Mouse (Mus musculus) ES-Bruce4 (cell line): Measurements from ENCODE around the gene Rnf225. TPM values are rescaled to one million over a fixed set of nuclear protein-coding genes. Genes with fewer than 3 reads are reported as not detected.
"Not testable (repeated sequence)": the region's sequence is repeated elsewhere in the genome, so short reads cannot be mapped to it uniquely, and the experiment has no call there.

Experiments used
- H3K27ac ChIP-seq: 2 replicates; pipeline ENCODE4 v1.5.1; 2012; ENCODE audit warnings: low read length, inconsistent platforms; ENCODE audit not compliant: insufficient read depth
- H3K27me3 ChIP-seq: 2 replicates; pipeline ENCODE4 v1.6.1; 2012; ENCODE audit warnings: mild to moderate bottlenecking, low read length, inconsistent platforms; ENCODE audit not compliant: control insufficient read depth, poor library complexity, insufficient read depth, severe bottlenecking
- H3K36me3 ChIP-seq: 2 replicates; pipeline ENCODE4 v1.6.1; 2012; ENCODE audit warnings: inconsistent platforms, mild to moderate bottlenecking, low read length, moderate library complexity; ENCODE audit not compliant: control insufficient read depth, poor library complexity, insufficient read depth, severe bottlenecking
- H3K4me1 ChIP-seq: one replicate; pipeline ENCODE4 v1.8.1; 2011; ENCODE audit warnings: low read length; ENCODE audit not compliant: control insufficient read depth, insufficient read depth
- H3K4me3 ChIP-seq: 2 replicates; pipeline ENCODE4 v1.5.1; 2011; ENCODE audit warnings: low read depth, mild to moderate bottlenecking, low read length
- H3K9ac ChIP-seq: 2 replicates; pipeline ENCODE4 v1.6.1; 2012; ENCODE audit warnings: low read depth, mild to moderate bottlenecking, inconsistent platforms; ENCODE audit not compliant: poor library complexity, severe bottlenecking
- H3K9me3 ChIP-seq: replicated peaks from 2 replicates; pipeline ENCODE4 v1.6.1; 2012; ENCODE audit warnings: mild to moderate bottlenecking, low read length, inconsistent platforms; ENCODE audit not compliant: control insufficient read depth, poor library complexity, insufficient read depth, severe bottlenecking
- CTCF ChIP-seq: IDR thresholded peaks from one replicate; pipeline ENCODE4 v1.8.1; 2011; ENCODE audit warnings: low read depth, low read length
- EP300 ChIP-seq: IDR thresholded peaks from 2 replicates; pipeline ENCODE4 v1.6.1; 2011; ENCODE audit warnings: low read depth, low read length; ENCODE audit not compliant: insufficient read depth
- POLR2A ChIP-seq: IDR thresholded peaks from one replicate; pipeline ENCODE4 v1.8.1; 2011; ENCODE audit warnings: low read length; ENCODE audit not compliant: insufficient read depth
- polyA plus RNA-seq: library from polyadenylated mRNA; stranded (reverse); fragments of >200 nt; gene quantifications from 2 replicates; pipeline ENCODE4 v1.2.4, GENCODE M21; 2011; ENCODE audit warnings: low read depth; ENCODE audit not compliant: missing spikeins, insufficient read depth, insufficient read length

Rnf225 gene
- 0.37 and 0.84 TPM in 2 replicates for polyA plus RNA-seq

- Histone ChIP-seq H3K27ac (peak within 1 kb of the TSS; percentile 58), H3K27me3 (no peaks in the 10 kb centered on the region), H3K36me3 (peaks cover 45% of the 10 kb centered on the region), H3K4me3 (peak within 1 kb of the TSS; percentile 66), H3K4me1 (peaks cover 2% of the 10 kb centered on the region), H3K9ac (peak within 1 kb of the TSS; percentile 58), H3K9me3 (no peaks in the 10 kb centered on the region)
- TF ChIP-seq CTCF, result no peak
- 0 out of 2 replicates have a peak, but pooled peaks have one; percentile 28 for TF ChIP-seq EP300
Observed at GRCm38 (mm10) chr7:12927191-12927680, at the start of gene Rnf225. Gene Rnf225 (plus strand): TSS chr7:12927416.

- H3K27ac ChIP-seq, result no peak overlapping the region
- no peaks in the 10 kb centered on the region for H3K9me3 ChIP-seq
- no peak overlapping the region for H3K9ac ChIP-seq
- H3K4me3 ChIP-seq, result no peak overlapping the region
- H3K4me1 ChIP-seq, result no peaks in the 10 kb centered on the region
- no peaks in the 10 kb centered on the region for H3K36me3 ChIP-seq
- no peak for TF ChIP-seq EP300
- no peak for TF ChIP-seq POLR2A
- no peak for TF ChIP-seq CTCF
- H3K27me3 ChIP-seq, result no peaks in the 10 kb centered on the region
Observed at GRCm38 (mm10) chr7:12880036-12880435, 47.2 kb upstream of the Rnf225 start.

GRCm38 (mm10) chr7:12880497-12880896 is 46.7 kb upstream of the Rnf225 start:
- peak overlapping the region; percentile 57 for H3K4me3 ChIP-seq
- not testable (repeated sequence) for H3K36me3 ChIP-seq, H3K9me3 ChIP-seq, H3K4me1 ChIP-seq, H3K27ac ChIP-seq, H3K9ac ChIP-seq, H3K27me3 ChIP-seq

DNA sequence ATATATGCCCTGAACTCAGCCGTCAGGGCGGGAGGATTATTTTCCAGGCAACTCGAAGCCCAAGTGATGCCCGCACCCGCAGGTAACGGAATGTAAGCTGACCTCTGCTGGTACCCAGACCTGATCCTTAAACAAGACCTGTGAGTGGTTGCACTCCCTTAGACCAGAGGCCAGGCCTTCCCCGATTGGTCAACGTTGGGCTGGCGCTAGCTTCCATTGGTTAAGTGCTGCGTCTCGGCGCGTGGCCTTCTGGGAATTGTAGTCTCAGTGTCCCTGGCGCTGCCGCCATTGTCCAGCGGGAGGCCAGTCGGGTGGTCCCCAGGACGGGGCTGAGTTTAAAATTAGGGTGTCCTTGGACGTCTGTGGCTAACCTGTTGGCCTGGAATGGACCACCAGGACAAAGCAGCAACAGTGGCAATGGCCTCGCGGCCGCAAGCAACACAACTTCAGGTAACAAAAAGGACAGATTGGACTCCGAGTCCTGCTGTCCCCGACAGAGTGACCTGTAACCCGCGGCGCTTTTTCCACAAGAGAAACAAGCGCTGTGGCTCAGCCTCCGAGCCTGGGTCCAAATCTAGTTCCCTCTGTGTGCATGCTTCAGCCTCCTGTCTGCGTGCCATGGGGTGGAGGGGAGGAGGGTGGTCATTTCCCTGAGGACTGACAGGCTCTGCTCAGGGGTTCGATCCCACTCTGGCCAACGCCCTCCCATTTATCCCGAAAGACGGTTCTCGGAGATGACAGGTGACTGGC is 46.1 kb upstream of the Rnf225 start, which contains the start of gene Zfp128:
Gene Zfp128 (plus strand): TSS at position 267 of the 750 bp plus-strand sequence.
- H3K27me3 ChIP-seq, result no peaks in the 10 kb centered on the region
- TF ChIP-seq POLR2A, result peak; percentile 52
- TF ChIP-seq CTCF, result no peak
- H3K27ac ChIP-seq, result no peak within 1 kb of the TSS
- peak within 1 kb of the TSS; percentile 77 for H3K4me3 ChIP-seq
- peak within 1 kb of the TSS; percentile 11; the same call in 1 of the 2 replicates for H3K9ac ChIP-seq
- H3K36me3 ChIP-seq, result no peaks in the 10 kb centered on the region
- no peaks in the 10 kb centered on the region for H3K4me1 ChIP-seq
- H3K9me3 ChIP-seq, result no peaks in the 10 kb centered on the region

DNA sequence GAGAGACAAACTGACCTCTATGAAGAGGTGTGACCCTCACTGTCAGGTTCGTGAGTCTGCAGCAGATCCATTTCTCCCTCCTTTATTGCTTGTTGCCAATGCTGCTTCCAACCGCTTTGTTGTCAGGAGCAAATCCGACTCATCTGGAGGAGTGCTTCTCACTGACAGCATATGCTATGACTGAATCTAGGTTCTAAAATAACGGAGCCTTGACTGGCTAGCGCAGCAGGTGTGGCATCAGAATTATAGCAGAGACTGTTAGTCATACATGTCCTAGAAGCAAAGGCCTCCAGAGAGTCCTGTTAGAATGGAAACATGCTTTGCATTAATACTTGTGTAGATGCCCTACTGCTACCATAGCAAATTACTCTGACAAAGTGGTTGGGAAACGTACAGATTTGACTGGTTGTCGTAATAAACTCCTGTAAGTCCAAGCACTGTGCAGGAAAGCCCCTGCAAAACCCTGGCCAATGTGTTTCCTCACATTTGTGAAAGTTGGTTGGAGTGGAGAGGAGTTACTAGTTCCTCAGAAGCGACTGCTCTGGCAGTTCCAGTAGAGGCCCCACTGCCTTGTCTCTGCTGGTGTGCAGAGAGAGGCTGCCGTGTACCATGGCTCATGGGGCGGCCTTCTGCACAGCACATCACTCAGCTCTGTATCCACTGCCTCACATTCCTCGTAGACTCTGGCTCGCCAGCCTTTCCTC is 40.5 kb upstream of the Rnf225 start:
- Histone ChIP-seq H3K4me1 (no peaks in the 10 kb centered on the region), H3K9me3 (no peaks in the 10 kb centered on the region), H3K4me3 (no peak overlapping the region), H3K27ac (no peak overlapping the region), H3K9ac (no peak overlapping the region), H3K27me3 (no peaks in the 10 kb centered on the region), H3K36me3 (no peaks in the 10 kb centered on the region)
- TF ChIP-seq CTCF (no peak), EP300 (no peak), POLR2A (no peak)

DNA sequence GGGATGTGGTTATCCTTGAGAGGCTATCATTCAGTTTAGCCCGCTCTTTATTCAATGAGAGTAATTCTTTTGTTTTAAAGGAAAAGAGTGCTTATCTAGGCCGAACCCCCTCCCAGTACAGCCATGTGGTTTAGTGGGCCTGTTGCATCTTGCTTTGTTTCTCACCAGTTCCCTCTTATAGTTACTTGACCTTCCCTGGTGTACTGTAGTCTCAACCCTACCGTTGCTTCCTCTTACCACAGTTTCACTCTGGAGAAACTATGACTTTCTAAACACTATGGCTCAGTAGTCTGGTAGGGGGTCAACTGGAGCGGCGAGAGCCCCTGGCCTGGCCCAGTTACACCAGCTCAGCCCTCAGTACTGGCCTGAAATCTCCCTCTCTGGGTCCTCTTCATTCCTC is 39.6 kb upstream of the Rnf225 start:
- H3K27ac ChIP-seq, result no peak overlapping the region
- no peak for TF ChIP-seq EP300
- no peaks in the 10 kb centered on the region for H3K36me3 ChIP-seq
- H3K4me1 ChIP-seq, result no peaks in the 10 kb centered on the region
- no peak overlapping the region for H3K4me3 ChIP-seq
- no peak overlapping the region for H3K9ac ChIP-seq
- no peaks in the 10 kb centered on the region for H3K9me3 ChIP-seq
- H3K27me3 ChIP-seq, result no peaks in the 10 kb centered on the region
